38 mouse cellular contexts compared by ENCODE assay signal in genomic region chr5:18014209-18014829, GRCm38 (mm10). TPM values are rescaled to one million over a fixed set of nuclear protein-coding genes. Genes with fewer than 3 reads are reported as not detected.
DNase-seq lines count a peak whose midpoint lies in the region; ATAC-seq and TF ChIP-seq lines count a peak whose summit lies in the region.
"Had no signal": no experiment of that assay in that cellular context is flagged by ENCODE, and none has a peak within 500 bp of the region (broad histone marks: within the 10 kb centered on the region; RNA-seq: fewer than 3 reads in every experiment).

No protein-coding gene starts in this region.

- H3K4me2 ChIP-seq in stomach, postnatal 0 days (replicated peaks; ENCODE audit: low read depth), result no peak overlapping the region
- H3K4me2 ChIP-seq: heart, embryonic 11.5 days; hindbrain, embryonic 15.5 days; liver, embryonic 15.5 days; lung, embryonic 15.5 days; midbrain, embryonic 11.5 days; neural tube, embryonic 13.5 days had no signal

- H3K79me2 ChIP-seq in macrophage (ENCODE audit: inconsistent target), result no peaks in the 10 kb centered on the region

- TF ChIP-seq CTCF in bone marrow macrophage, adult 2 months (IDR thresholded peaks at IDR 0.05; ENCODE audit: low read depth, low read length), result no peak
- no peak for TF ChIP-seq CTCF in stomach, postnatal 0 days (IDR thresholded peaks at IDR 0.05; ENCODE audit: low read depth)

- H3K4me1 ChIP-seq in bone marrow macrophage, adult 2 months (ENCODE audit: control insufficient read depth, insufficient read depth, low read length), result peaks cover 18% of the 10 kb centered on the region
- H3K4me1 ChIP-seq in stomach, postnatal 0 days (replicated peaks; ENCODE audit: control insufficient read depth, insufficient read depth), result no peaks in the 10 kb centered on the region
- H3K4me1 ChIP-seq: hindbrain, embryonic 10.5 days; hindbrain, embryonic 15.5 days; liver, embryonic 15.5 days; lung, embryonic 15.5 days; neural tube, embryonic 13.5 days had no signal

- 0 out of 2 replicates have a peak, but pooled peaks have one; percentile 15 for ATAC-seq in neutrophil, adult 5-6 weeks (ENCODE audit: extremely low read depth, insufficient number of reproducible peaks, low FRiP score, poor library complexity, severe bottlenecking)
- no peak for ATAC-seq in stomach, postnatal 0 days (ENCODE audit: low FRiP score, low TSS enrichment)
- ATAC-seq: forebrain, embryonic 16.5 days; inflammation-experienced regulatory T-cells, adult 6 months; midbrain, embryonic 16.5 days had no signal

- peak; percentile 41 for DNase-seq in lung, postnatal 36 days
- DNase-seq in lung, postnatal 10 days, result no peak
- no peak for DNase-seq in stomach, postnatal 0 days (ENCODE audit: low spot score)
- no peak for DNase-seq in left cerebral cortex, postnatal 10 days (ENCODE audit: extremely low spot score in 1 of 2, low spot score in 2 of 2)
- no peak for DNase-seq in testis, postnatal 10 days (ENCODE audit: low spot score)
- DNase-seq: adrenal gland, adult 2 months; cerebellum, adult 11-12 months; cerebellum, adult 9-11 months; kidney, adult 11 months; kidney, postnatal 25 days; left cerebral cortex, postnatal 4 days; lung, postnatal 4 days; thymus, postnatal 14 days had no signal

- H3K36me3 ChIP-seq in macrophage (ENCODE audit: inconsistent target), result no peaks in the 10 kb centered on the region
- H3K36me3 ChIP-seq in stomach, postnatal 0 days (ENCODE audit: control insufficient read depth, insufficient read depth, low read length), result no peaks in the 10 kb centered on the region
- H3K36me3 ChIP-seq: hindbrain, embryonic 10.5 days; hindbrain, embryonic 15.5 days; liver, embryonic 15.5 days; lung, embryonic 15.5 days; neural tube, embryonic 13.5 days had no signal

- 26% methylated on average over 4 of the region's 4 CpGs for WGBS in macrophage (ENCODE audit: missing documents)
- 86% methylated on average over 4 of the region's 4 CpGs for WGBS in stomach, postnatal 0 days

- TF ChIP-seq POLR2A in bone marrow macrophage, adult 2 months (IDR thresholded peaks at IDR 0.05; ENCODE audit: borderline replicate concordance, low read depth, low read length), result no peak

- no peak for TF ChIP-seq EP300 in stomach, postnatal 0 days (optimal IDR thresholded peaks at IDR 0.05)

- no peak overlapping the region for H3K4me3 ChIP-seq in bone marrow macrophage, adult 2 months (ENCODE audit: insufficient read depth, low read length)
- no peak overlapping the region for H3K4me3 ChIP-seq in macrophage (ENCODE audit: inconsistent target)
- H3K4me3 ChIP-seq in stomach, postnatal 0 days (ENCODE audit: low read depth, low read length), result no peak overlapping the region
- H3K4me3 ChIP-seq: erythroblast, embryonic 14.5 days; hindbrain, embryonic 10.5 days; hindbrain, embryonic 15.5 days; left cerebral cortex, adult 2 months; liver, embryonic 15.5 days; lung, embryonic 15.5 days; neural tube, embryonic 13.5 days had no signal

- no peak overlapping the region for H3K9ac ChIP-seq in stomach, postnatal 0 days (ENCODE audit: low read length)
- H3K9ac ChIP-seq: hindbrain, embryonic 15.5 days; liver, embryonic 15.5 days; lung, embryonic 15.5 days; neural tube, embryonic 13.5 days had no signal

- intact Hi-C loops in left cerebral cortex, postnatal 10 days (cut with DNase I), result no loop called here

- H3K9me3 ChIP-seq in stomach, postnatal 0 days (ENCODE audit: control insufficient read depth, low read length), result no peaks in the 10 kb centered on the region
- H3K9me3 ChIP-seq: hindbrain, embryonic 10.5 days; hindbrain, embryonic 15.5 days; liver, embryonic 15.5 days; lung, embryonic 15.5 days; neural tube, embryonic 13.5 days had no signal

- no peaks in the 10 kb centered on the region for H3K27me3 ChIP-seq in stomach, postnatal 0 days (ENCODE audit: control insufficient read depth, insufficient read depth, low read length)
- H3K27me3 ChIP-seq: hindbrain, embryonic 15.5 days; liver, embryonic 15.5 days; lung, embryonic 15.5 days; neural tube, embryonic 13.5 days had no signal

- H3K27ac ChIP-seq in bone marrow macrophage, adult 2 months (ENCODE audit: insufficient read depth, low read depth, low read length), result peak overlapping the region; percentile 80
- H3K27ac ChIP-seq in macrophage, result peak overlapping the region; percentile 85
- no peak overlapping the region for H3K27ac ChIP-seq in stomach, postnatal 0 days (replicated peaks)
- H3K27ac ChIP-seq: hindbrain, embryonic 10.5 days; hindbrain, embryonic 15.5 days; left cerebral cortex, adult 2 months; liver, embryonic 15.5 days; lung, embryonic 15.5 days; neural tube, embryonic 13.5 days had no signal

RNA-seq across cellular contexts. Expression of gene Gnat3, which starts 52.0 kb away (rescaled TPM):
- polyA plus RNA-seq in bone marrow macrophage, adult 2 months (2012; ENCODE audit: insufficient read depth, insufficient read length, missing spikeins), result 0.54 TPM in 1 of 2 replicates, not detected in the other
- total RNA-seq in macrophage (2018; cell fraction: chromatin; rRNA removed), result under 1 TPM in 1 of 26 experiments, not detected in 25; 0.56 TPM
- under 1 TPM in 17 of 26 experiments, not detected in 9; 0.10 to 0.61 (median 0.20) TPM for total RNA-seq in macrophage (2018; cell fraction: cytosol; rRNA removed)
- total RNA-seq in macrophage (2018; cell fraction: nucleus; rRNA removed), result under 1 TPM in 4 of 26 experiments, not detected in 22; 0.36 to 0.89 (median 0.55) TPM
- polyA plus RNA-seq in macrophage (2018), result 0.44 to 2.6 TPM in 2 of 3 replicates, not detected in the other
- not detected in 2 replicates for total RNA-seq in neutrophil, adult 5-6 weeks (2017)
- polyA plus RNA-seq in stomach, postnatal 0 days (2015; fragmentation: Nextera tagmentation; extraction: Ambion mirVana), result not detected in 2 replicates
- not detected for total RNA-seq in left cerebral cortex, postnatal 10 days (2021)
- total RNA-seq: layer of hippocampus, adult 18-20 months; layer of hippocampus, postnatal 10 days; left cerebral cortex, adult 2 months; left cerebral cortex, postnatal 4 days had no signal
- polyA plus RNA-seq: adrenal gland, adult 2 months; cortical plate, adult 2 months; embryonic facial prominence, embryonic 14.5 days; erythroblast, embryonic 14.5 days; forebrain, embryonic 11.5 days; forebrain, embryonic 16.5 days; heart, embryonic 11.5 days; hindbrain, embryonic 15.5 days; inflammation-experienced regulatory T-cells, adult 6 months; kidney, embryonic 14.5 days; limb, embryonic 14.5 days; liver, embryonic 15.5 days; midbrain, embryonic 16.5 days; small intestine, adult 2 months; stomach, embryonic 14.5 days; urinary bladder, adult 2 months had no signal
